Mouse (Mus musculus): ENCODE measurements at regions not wholly inside any gene's neighbourhood (a gene's known extent, or its start where the extent isn't known, plus 50 kb on each side); places are given as distances from the start of the nearest gene placed in this dataset.

DNA sequence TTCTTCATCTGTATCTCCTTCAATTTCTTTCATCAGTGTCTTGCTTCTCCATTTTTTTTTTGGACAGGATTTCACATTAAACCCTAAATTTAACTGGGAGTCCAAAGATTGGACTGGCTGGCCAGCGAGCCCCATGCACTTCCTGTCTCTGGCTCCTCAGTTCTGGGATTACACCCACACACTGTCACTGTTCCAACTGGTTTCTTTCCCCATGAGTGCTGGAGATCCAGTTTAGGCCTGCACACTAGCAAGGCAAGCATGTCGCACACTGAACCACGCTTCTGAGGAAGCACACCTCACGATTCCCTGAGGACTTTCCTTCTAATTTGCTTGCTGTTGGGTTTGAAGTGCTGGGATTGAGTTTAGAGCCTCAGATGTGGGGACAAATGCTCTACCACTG lies 50.5 kb upstream of the Sash1 start:
- H3K4me2 ChIP-seq (replicated peaks) = no peak overlapping the region
- H3K4me1 ChIP-seq = no peaks in the 10 kb centered on the region
- H3K9ac ChIP-seq = no peak overlapping the region
- H3K36me3 ChIP-seq = no peaks in the 10 kb centered on the region
- no peak overlapping the region for H3K4me3 ChIP-seq
- 86% methylated on average over 4 of the region's 4 CpGs for WGBS
- no peak overlapping the region for H3K27ac ChIP-seq
- no peaks in the 10 kb centered on the region for H3K27me3 ChIP-seq (replicated peaks)
- ATAC-seq (ENCODE audit: low FRiP score, low read depth) = no peak
- H3K9me3 ChIP-seq = no peaks in the 10 kb centered on the region
